In genomic region chr19:30427484-30427883, GRCm38 (mm10) we compare ENCODE assay signal across 10 mouse cellular contexts.
DNase-seq lines count a peak whose midpoint lies in the region; ATAC-seq and TF ChIP-seq lines count a peak whose summit lies in the region.
"Had no signal": no experiment of that assay in that cellular context is flagged by ENCODE, and none has a peak within 500 bp of the region (broad histone marks: within the 10 kb centered on the region; RNA-seq: fewer than 3 reads in every experiment).

No protein-coding gene starts in this region.

- H3K9ac ChIP-seq in lung, embryonic 14.5 days: no peak overlapping the region
- H3K9ac ChIP-seq: embryonic facial prominence, embryonic 12.5 days had no signal

- H3K9me3 ChIP-seq in lung, embryonic 14.5 days (ENCODE audit: low read depth, low read length): no peaks in the 10 kb centered on the region
- H3K9me3 ChIP-seq: embryonic facial prominence, embryonic 12.5 days; megakaryocyte, embryonic 14.5 days had no signal

- WGBS in lung, embryonic 14.5 days: 9% methylated on average over 2 of the region's 2 CpGs

- DNase-seq in gastrocnemius, postnatal 10 days: peak; percentile 35
- no peak for DNase-seq in gastrocnemius, postnatal 36 days
- peak; percentile 21 for DNase-seq in lung, embryonic 14.5 days
- DNase-seq in lung, postnatal 25 days (ENCODE audit: low spot score): no peak
- DNase-seq in adrenal gland, postnatal 36 days: peak; percentile 3 to 11
- DNase-seq in lung, postnatal 14 days: peak; percentile 27
- no peak for DNase-seq in adipocyte (ENCODE audit: low spot score)
- DNase-seq in ovary, postnatal 36 days (ENCODE audit: low spot score): no peak

- no peaks in the 10 kb centered on the region for H3K27me3 ChIP-seq in lung, embryonic 14.5 days (ENCODE audit: insufficient read depth, low read length)
- H3K27me3 ChIP-seq: embryonic facial prominence, embryonic 12.5 days; megakaryocyte, embryonic 14.5 days had no signal

- no peaks in the 10 kb centered on the region for H3K36me3 ChIP-seq in lung, embryonic 14.5 days (ENCODE audit: insufficient read depth)
- H3K36me3 ChIP-seq: embryonic facial prominence, embryonic 12.5 days had no signal

- ATAC-seq in lung, embryonic 14.5 days (ENCODE audit: insufficient read depth): no peak

- H3K4me3 ChIP-seq in lung, embryonic 14.5 days (ENCODE audit: low read depth, low read length): no peak overlapping the region
- H3K4me3 ChIP-seq: embryonic facial prominence, embryonic 12.5 days; megakaryocyte, embryonic 14.5 days had no signal

- no peak overlapping the region for H3K4me2 ChIP-seq in lung, embryonic 14.5 days
- H3K4me2 ChIP-seq: embryonic facial prominence, embryonic 12.5 days had no signal

- H3K4me1 ChIP-seq in lung, embryonic 14.5 days (ENCODE audit: insufficient read depth): no peaks in the 10 kb centered on the region
- H3K4me1 ChIP-seq: embryonic facial prominence, embryonic 12.5 days; megakaryocyte, embryonic 14.5 days had no signal

- intact Hi-C loops in gastrocnemius, postnatal 36 days (cut with DNase I): no loop called here

- no peak overlapping the region for H3K27ac ChIP-seq in lung, embryonic 14.5 days (ENCODE audit: low read depth)
- H3K27ac ChIP-seq: embryonic facial prominence, embryonic 12.5 days had no signal

- TF ChIP-seq CTCF in lung, embryonic 14.5 days (IDR thresholded peaks at IDR 0.05; ENCODE audit: low read depth): peak; percentile 26; the same call in 1 of the 2 replicates

Comparison
In these comparisons a context has a peak if more than half of its experiments do, and no peak if none do; other contexts are left out.
1. DNase-seq: peak in gastrocnemius, postnatal 10 days (single experiment), lung, embryonic 14.5 days (single experiment), adrenal gland, postnatal 36 days (2 of 2) and lung, postnatal 14 days (single experiment); none in gastrocnemius, postnatal 36 days (0 of 2), lung, postnatal 25 days (single experiment), adipocyte (single experiment) and ovary, postnatal 36 days (single experiment).